Mouse (Mus musculus) embryonic fibroblast, embryonic 13.5 days (primary cell): ENCODE data around the gene Gtpbp2. TPM values are rescaled to one million over a fixed set of nuclear protein-coding genes. Genes with fewer than 3 reads are reported as not detected.

Experiments
- H3K27ac ChIP-seq: 2 replicates; pipeline ENCODE4 v1.5.1; 2012; ENCODE audit warnings: low read length, control low read depth, inconsistent platforms; ENCODE audit not compliant: insufficient read depth
- H3K4me1 ChIP-seq: 2 replicates; pipeline ENCODE4 v1.6.1; 2011; ENCODE audit warnings: low read length; ENCODE audit not compliant: control insufficient read depth, insufficient read depth
- H3K4me3 ChIP-seq: 2 replicates; pipeline ENCODE4 v1.5.1; 2011; ENCODE audit warnings: mild to moderate bottlenecking, control low read depth, low read length; ENCODE audit not compliant: insufficient read depth
- CTCF ChIP-seq: IDR thresholded peaks from 2 replicates; pipeline ENCODE4 v1.5.1; 2011; ENCODE audit warnings: mild to moderate bottlenecking, control low read depth, low read length, moderate library complexity, borderline replicate concordance; ENCODE audit not compliant: insufficient read depth
- POLR2A ChIP-seq: IDR thresholded peaks from 2 replicates; pipeline ENCODE4 v1.6.1; 2011; ENCODE audit warnings: low read depth, mild to moderate bottlenecking, control low read depth, low read length, moderate library complexity
- polyA plus RNA-seq: library from polyadenylated mRNA; stranded (reverse); fragments of >200 nt; gene quantifications from 2 replicates; pipeline ENCODE4 v1.2.4, GENCODE M21; 2011; ENCODE audit warnings: low read depth; ENCODE audit not compliant: missing spikeins, insufficient read length

Gtpbp2 gene
- polyA plus RNA-seq, 1 experiment: 61.2 TPM

DNA sequence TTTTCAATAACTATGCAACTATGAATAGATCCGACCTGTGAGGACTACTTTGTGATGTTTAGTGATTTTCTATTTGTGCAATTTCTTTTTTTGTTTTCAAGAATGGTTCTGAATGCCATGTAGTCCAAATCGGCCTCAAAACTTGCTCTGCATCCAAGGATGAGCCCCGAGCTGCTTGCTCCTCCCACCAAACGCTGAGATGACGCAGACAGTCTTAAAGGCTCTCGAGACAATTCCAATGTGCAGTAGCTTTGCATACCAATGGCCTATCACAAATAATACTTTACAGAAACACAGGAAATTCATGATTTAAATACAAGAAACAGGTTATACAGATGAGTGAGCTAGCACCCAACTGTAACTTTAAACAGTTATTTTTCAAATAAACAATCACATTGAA lies 40.3 kb downstream of the Gtpbp2 start:
- Histone ChIP-seq H3K4me3 (peak overlapping the region; percentile 30; the same call in 1 of the 2 replicates), H3K4me1 (peaks cover 7% of the 10 kb centered on the region), H3K27ac (no peak overlapping the region)
- TF ChIP-seq POLR2A (no peak), CTCF (no peak)

DNA sequence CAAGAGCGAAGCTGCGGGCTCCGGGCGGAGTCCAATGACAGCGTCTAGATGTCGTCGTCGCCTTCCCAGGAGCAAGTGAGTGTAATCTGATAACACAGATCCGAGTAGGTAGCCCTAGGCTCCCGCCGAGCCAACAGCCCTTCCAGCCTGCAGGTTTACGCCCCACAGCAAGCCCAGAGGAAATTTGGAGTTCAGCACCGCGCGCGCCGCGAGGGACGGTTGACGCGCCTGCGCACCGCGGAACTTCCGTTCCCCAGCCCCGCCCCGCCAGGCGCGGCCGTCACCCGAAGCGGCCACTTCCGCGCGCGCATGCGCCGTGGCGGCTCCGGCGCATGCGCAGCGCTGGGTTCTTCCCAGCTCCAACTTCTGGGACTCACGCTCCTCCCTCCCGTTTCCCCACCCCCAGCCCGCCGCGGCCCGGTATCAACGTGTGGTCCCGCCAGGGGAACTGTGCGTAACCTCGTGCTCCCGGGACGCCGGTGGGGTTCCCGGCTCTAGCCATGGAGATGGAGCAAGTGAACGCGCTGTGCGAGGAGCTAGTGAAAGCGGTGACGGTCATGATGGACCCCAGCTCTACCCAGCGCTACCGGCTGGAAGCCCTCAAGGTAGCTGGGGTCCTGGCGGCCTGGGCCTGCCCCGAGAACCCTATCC lies 41.7 kb downstream of the Gtpbp2 start, which contains the start of the genes Polh and Xpo5:
TSS of gene Polh (minus strand) at position 225 of the 651 bp plus-strand sequence.
TSS of gene Xpo5 (plus strand) at position 362 of the 651 bp plus-strand sequence.
- H3K4me3 ChIP-seq: peak within 1 kb of the TSS; percentile 94
- peaks cover 7% of the 10 kb centered on the region for H3K4me1 ChIP-seq
- H3K27ac ChIP-seq: peak within 1 kb of the TSS; percentile 43
- no peak for TF ChIP-seq CTCF
- TF ChIP-seq POLR2A: peak; percentile 73

DNA sequence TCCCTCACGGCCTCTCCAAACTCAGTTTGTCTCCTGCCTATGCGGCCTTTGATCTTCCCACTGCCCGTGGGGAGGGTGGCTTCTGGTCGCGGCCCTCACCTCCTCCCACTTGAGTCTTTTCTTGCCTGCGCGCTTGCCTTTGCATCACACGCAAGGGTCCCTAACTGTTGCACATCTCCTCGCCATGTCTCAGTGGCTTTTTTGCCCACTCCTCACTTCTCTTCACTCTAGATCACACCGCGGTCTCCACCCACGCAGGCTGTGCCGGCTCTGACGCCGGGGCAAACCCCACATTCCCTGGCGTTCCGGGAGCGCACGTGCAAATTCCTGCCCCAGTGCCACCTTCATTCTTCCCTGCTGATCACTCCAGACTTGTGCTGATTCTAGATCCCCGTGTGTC lies 42.2 kb downstream of the Gtpbp2 start:
- Histone ChIP-seq H3K4me1 (peaks cover 7% of the 10 kb centered on the region), H3K4me3 (peak overlapping the region; percentile 86), H3K27ac (peak overlapping the region; percentile 43)
- TF ChIP-seq POLR2A (peak; percentile 6; the same call in 1 of the 2 replicates), CTCF (no peak)

DNA sequence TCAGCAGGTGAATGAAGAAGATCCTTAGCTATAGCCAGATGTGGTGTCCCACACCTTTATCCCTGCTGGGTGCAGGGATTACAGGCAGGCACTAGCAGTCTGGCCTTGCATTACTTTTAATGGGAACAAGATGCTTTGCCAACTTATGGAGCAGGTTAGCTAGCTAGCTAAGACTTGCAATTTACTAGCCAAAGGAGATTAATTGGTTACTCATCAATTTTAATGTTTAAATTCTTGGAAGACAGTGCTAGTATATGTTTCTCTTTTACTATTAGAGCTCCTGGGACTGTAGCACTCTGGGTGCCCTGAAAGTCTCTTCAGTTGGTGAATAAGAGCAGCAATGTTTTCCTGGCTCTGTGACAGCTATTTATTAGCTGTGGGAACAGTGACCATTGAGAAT lies 45.8 kb downstream of the Gtpbp2 start:
- TF ChIP-seq POLR2A: no peak
- TF ChIP-seq CTCF: no peak
- H3K27ac ChIP-seq: no peak overlapping the region
- no peak overlapping the region for H3K4me3 ChIP-seq
- peaks cover 5% of the 10 kb centered on the region; the same call in 1 of the 2 replicates for H3K4me1 ChIP-seq

DNA sequence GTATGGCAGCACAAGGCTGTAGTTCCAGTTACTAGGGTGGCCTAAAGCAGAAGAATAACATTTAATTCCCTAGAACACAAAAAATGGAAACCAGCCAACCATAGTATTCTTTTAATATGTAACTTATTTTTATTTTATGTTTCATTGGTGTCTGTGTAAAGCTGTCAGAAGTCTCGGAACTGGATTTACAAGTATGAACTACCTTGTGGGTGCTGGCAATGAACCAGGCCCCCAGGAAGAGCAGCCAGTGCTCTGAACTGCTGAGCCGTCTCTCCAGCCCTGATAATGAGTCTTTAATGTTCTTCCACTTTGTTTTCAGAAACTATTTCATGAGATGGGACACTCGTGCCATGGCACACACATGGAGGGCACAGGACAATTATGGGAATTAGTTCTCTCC lies 49.7 kb downstream of the Gtpbp2 start:
- Histone ChIP-seq H3K27ac (no peak overlapping the region), H3K4me3 (no peak overlapping the region), H3K4me1 (no peaks in the 10 kb centered on the region)
- TF ChIP-seq CTCF (no peak), POLR2A (no peak)

Other genes starting within 250 kb of the Gtpbp2 start
- gene Vegfa, start 128.7 kb upstream of the Gtpbp2 start, polyA plus RNA-seq: 140 and 154 TPM in 2 replicates
- gene Mrps18a, start 50.0 kb upstream of the Gtpbp2 start, polyA plus RNA-seq: 47.2 and 57.4 TPM in 2 replicates
- gene Rsph9, start 16.8 kb upstream of the Gtpbp2 start, polyA plus RNA-seq: 1.6 and 3.4 TPM in 2 replicates
- 14.5 and 15.3 TPM in 2 replicates for gene Mad2l1bp, start 7.5 kb upstream of the Gtpbp2 start, polyA plus RNA-seq
- gene Polh, start 41.6 kb downstream of the Gtpbp2 start, polyA plus RNA-seq: 22.7 and 22.9 TPM in 2 replicates
- 55.2 and 58.0 TPM in 2 replicates for gene Xpo5, start 41.8 kb downstream of the Gtpbp2 start, polyA plus RNA-seq
- 61.1 and 63.6 TPM in 2 replicates for gene Polr1c, start 87.0 kb downstream of the Gtpbp2 start, polyA plus RNA-seq
- gene Yipf3, start 87.0 kb downstream of the Gtpbp2 start, polyA plus RNA-seq: 114 and 133 TPM in 2 replicates
- gene Lrrc73, start 92.5 kb downstream of the Gtpbp2 start, polyA plus RNA-seq: 1.6 and 3.5 TPM in 2 replicates
- 60.8 and 63.2 TPM in 2 replicates for gene Tjap1, start 122.0 kb downstream of the Gtpbp2 start, polyA plus RNA-seq
- 2.6 and 3.3 TPM in 2 replicates for gene Dlk2, start 136.4 kb downstream of the Gtpbp2 start, polyA plus RNA-seq
- 3.5 and 3.9 TPM in 2 replicates for gene Abcc10, start 167.3 kb downstream of the Gtpbp2 start, polyA plus RNA-seq
- 24.1 and 32.6 TPM in 2 replicates for gene Zfp318, start 222.7 kb downstream of the Gtpbp2 start, polyA plus RNA-seq